Mouse (Mus musculus): ENCODE data around the gene 4931422A03Rik. TPM values are rescaled to one million over a fixed set of nuclear protein-coding genes. Genes with fewer than 3 reads are reported as not detected.
"Not testable (repeated sequence)": the region's sequence is repeated elsewhere in the genome, so short reads cannot be mapped to it uniquely, and the experiment has no call there.

Gene 4931422A03Rik
- total RNA-seq, 2 experiments from 2014 or later: not detected

GRCm38 (mm10) chr2:104030381-104030780 lies 2.2 kb upstream of the 4931422A03Rik start:
- intact Hi-C loops (cut with DNase I): loop anchor here (10.0 kb wide), 2 partner anchors 64 to 554 kb away; partner anchors contain the start of gene Cd59a
- no peak for DNase-seq

DNA sequence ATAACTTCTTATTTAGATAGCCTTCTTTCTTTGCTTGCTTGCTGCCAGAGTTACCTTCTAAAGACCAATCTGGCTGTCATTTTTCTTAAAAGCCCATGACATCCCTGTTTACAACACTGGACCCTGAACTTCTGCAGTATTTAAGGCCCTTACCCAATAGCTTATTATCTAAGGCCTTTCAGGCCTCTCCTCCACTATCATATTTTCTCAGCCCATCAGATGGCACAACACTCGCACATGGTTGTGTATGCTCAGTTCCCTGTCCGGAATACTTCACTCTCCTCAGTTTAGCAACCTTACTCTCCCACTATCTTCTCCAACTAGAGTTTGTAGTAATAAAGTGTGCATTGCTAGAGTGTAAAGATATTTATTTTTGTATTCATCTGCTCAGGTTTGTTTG lies 913 bp upstream of the 4931422A03Rik start:
- intact Hi-C loops (cut with DNase I): no loop called here
- DNase-seq: no peak

GRCm38 (mm10) chr2:104027458-104028138 lies 563 bp downstream of the 4931422A03Rik start, which contains the start of gene Fbxo3:
TSS of gene Fbxo3 (plus strand) at chr2:104027721.
- intact Hi-C loops (cut with DNase I): no loop called here
- DNase-seq: peak; percentile 86 to 90

- intact Hi-C loops (cut with DNase I): no loop called here
Measured at GRCm38 (mm10) chr2:104024656-104025055, 3.5 kb downstream of the 4931422A03Rik start.

GRCm38 (mm10) chr2:104023096-104023495 lies 5.1 kb downstream of the 4931422A03Rik start:
- DNase-seq: no peak
- intact Hi-C loops (cut with DNase I): no loop called here

More at GRCm38 (mm10) chr2:104024656-104025055, 3.5 kb downstream of the 4931422A03Rik start:
- no peak for DNase-seq

DNA sequence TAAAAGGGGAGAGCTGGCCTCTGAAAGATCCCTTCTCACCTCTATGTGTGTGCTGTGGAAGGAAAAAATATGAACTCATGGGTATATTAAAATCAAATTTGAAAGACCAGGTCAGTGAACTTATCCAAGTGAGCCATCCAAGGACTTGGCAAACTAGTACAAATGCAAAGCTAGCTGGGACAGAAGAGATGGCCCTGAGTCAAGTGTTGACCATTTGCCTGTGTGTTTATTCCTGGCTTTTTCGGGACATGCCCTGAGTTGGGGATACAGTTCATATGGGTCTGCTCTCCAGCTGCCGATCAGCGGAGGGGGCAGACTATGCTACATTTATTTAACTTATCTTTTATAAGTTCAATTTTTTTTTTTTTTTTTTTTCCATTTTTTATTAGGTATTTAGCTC lies 19.3 kb downstream of the 4931422A03Rik start:
- DNase-seq; intact Hi-C loops (cut with DNase I): not testable (repeated sequence)

DNA sequence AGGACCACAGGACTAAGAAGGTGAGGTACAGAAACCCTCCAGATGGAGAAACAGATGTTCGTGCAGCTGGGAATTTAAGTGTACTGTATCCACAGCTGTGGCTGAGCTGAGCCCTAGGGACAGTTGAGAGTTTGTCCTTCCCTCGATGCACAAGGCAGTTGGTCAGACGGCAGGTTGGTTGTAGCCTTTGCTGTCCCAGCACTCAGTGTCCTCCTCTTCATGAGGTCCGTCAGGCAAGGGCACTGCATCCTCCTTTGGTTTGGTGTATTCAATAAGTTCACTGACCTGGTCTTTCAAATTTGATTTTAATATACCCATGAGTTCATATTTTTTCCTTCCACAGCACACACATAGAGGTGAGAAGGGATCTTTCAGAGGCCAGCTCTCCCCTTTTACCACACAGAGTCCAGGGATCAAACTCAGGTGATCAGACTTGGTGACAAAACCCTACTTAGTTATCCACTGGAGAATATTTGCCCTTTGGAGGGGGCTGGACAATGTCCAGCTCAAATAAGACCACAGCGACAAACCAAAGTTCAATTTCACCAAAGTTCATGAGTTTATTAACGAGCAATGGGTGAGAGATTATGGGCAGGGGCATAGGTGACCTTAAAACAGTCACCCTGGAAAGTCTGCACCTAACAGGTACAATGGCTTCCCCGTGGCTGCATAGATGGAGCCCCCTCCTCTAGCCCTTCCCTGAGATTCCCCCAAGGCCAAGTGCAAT lies 20.2 kb downstream of the 4931422A03Rik start:
- intact Hi-C loops (cut with DNase I): no loop called here
- DNase-seq: no peak

- DNase-seq: peak; percentile 36 to 61
Measured at GRCm38 (mm10) chr2:104002711-104003413, 25.3 kb downstream of the 4931422A03Rik start.

DNA sequence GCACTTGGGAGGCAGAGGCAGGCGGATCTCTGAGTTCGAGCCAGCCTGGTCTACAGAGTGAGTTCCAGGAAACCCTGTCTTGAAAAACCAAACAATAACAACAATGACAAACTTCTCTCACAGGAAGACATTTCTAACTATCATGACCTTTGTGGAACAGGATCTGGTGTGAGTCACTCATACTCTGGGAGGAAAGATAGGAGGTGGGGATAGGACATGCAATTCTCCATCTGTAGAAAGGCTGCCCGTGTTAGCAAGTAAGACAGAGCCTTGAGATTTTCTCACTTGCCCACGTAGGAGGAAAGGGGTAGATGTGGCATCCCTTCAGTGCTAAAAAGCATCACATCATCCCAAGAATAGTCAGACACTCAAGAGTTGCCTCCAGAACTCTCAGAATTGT lies 26.3 kb downstream of the 4931422A03Rik start:
- intact Hi-C loops (cut with DNase I): no loop called here
- DNase-seq: no peak

More at GRCm38 (mm10) chr2:104002711-104003413, 25.3 kb downstream of the 4931422A03Rik start:
- intact Hi-C loops (cut with DNase I): no loop called here

GRCm38 (mm10) chr2:104001076-104001475 lies 27.1 kb downstream of the 4931422A03Rik start:
- DNase-seq: peak in 1 of 2 experiments; percentile 16
- intact Hi-C loops (cut with DNase I): no loop called here

DNA sequence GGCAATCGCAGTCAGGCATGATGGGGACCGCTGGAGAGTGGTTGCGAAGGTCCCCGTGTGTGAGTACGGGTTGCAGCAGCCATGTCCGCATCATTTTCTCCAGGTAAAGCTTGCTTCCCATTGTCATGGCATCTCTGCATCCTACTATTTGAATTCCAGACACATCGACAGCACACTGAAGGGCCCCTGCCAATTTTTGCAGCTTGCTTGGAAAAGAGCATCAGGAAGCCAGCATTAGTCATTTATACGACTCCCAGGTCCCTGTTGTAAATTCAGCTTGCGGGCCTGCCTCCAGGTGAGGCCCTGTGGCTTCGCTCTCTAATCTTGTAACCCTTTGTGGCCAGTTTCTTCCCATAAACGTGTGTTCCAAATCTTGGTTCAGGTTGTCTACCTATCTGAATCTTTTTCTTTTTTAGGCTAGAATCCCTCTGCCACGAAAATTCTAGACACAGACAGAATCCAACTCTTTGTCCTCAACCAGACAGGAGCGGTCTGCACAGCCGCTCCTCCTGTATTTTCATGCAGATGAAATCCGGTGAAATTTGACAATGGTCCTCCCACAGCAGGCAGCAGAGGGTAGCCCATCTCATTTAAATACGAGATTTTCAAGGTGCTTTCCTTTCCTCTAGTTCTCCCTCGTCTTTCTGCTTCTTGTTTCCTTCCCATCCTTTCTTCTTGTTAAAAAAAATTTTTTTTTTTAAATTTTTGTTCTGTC lies 35.4 kb downstream of the 4931422A03Rik start:
- DNase-seq: no peak
- intact Hi-C loops (cut with DNase I): no loop called here

GRCm38 (mm10) chr2:103992162-103992561 lies 36.0 kb downstream of the 4931422A03Rik start:
- DNase-seq: no peak
- intact Hi-C loops (cut with DNase I): no loop called here

GRCm38 (mm10) chr2:103991303-103991702 lies 36.9 kb downstream of the 4931422A03Rik start:
- no peak for DNase-seq
- intact Hi-C loops (cut with DNase I): no loop called here

DNA sequence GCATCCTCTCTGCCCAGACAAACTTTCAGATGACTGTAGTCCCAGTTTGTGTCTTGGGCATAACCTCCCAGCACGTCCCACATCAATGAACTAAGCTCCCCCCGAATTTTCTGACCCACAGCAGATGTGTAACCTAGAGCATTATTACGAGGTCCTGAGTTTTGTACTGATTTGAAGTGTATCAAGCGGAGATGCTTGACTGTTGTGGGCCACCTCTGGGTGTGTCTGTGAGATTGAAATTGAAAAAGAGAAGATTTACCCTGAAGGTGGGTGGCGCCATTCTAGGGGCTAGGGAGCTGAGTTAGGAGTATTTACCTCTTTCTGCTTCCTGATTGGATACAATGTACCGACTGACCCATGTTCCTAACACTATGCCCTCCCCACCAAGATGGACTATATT lies 38.4 kb downstream of the 4931422A03Rik start:
- no peak for DNase-seq
- intact Hi-C loops (cut with DNase I): no loop called here

- DNase-seq; intact Hi-C loops (cut with DNase I): not testable (repeated sequence)
Measured at GRCm38 (mm10) chr2:103987595-103987994, 40.6 kb downstream of the 4931422A03Rik start.

DNA sequence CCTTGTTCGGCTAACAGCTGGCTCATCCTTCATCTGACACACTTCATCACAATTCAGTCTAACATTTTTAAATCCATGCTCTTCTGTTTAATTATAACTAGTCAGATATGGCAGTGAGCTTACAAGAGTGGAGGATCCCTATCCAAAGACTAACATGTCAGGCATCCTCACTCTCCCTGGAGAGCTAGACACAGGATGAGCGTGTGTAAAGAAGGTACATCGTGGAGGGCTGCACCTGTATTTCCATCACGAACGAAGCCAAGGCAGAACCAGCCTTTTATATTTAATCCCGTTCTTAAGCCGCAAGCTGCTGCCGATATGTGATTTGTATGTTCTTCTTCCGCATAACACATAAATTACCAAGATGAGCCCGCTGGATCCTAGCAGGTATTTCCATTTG lies 45.0 kb downstream of the 4931422A03Rik start:
- intact Hi-C loops (cut with DNase I): loop anchor here (5.0 kb wide), 1 partner anchor 416 kb away; the partner anchor contains the start of gene Abtb2
- DNase-seq: no peak

DNA sequence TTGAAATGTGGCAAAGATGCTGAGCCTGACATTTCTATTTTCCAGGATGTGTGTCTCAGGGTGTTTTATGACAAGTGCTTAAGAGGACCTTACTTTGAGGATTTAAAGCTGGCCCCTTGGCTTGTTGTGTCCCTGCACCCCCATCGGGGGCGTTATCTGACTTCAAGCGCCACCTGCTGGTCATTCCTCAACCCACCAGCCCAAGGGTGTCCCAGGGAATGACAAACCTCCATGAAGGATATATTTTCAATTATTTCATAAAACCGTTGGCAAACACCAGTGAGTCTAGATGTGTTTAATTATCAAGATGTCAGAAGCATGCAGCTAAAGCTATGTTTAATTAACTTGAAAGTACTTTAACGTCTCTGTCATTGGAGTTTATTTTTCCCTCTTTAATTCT lies 45.9 kb downstream of the 4931422A03Rik start:
- peak; percentile 86 to 91 for DNase-seq

GRCm38 (mm10) chr2:103977716-103978115 lies 50.4 kb downstream of the 4931422A03Rik start:
- intact Hi-C loops (cut with DNase I): no loop called here
- no peak for DNase-seq

More for the DNA sequence above, 45.9 kb downstream of the 4931422A03Rik start:
- intact Hi-C loops (cut with DNase I): loop anchor here (1.0 to 5.0 kb wide), 2 partner anchors 110 to 415 kb away; partner anchors contain the start of gene Abtb2

DNA sequence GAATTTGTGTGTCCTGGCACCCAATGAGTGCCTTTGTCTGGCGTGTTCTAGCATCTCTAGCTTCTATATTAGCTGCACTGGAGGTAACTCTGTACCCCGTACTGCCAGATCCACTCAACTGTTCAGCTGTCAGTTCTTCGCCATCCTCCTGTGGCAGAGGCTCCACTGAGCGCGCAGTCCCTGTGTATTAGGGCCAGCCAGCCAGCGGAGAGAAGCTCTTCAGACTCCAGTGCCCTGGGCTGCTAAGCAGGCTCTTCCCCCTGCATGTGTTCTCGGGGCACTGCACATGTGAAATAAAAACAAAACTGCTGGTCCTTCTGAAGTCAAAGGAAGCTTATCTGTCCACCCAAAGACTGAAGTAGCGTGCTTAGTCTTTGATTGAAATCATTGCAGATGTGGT lies 50.9 kb downstream of the 4931422A03Rik start:
- no peak for DNase-seq
- intact Hi-C loops (cut with DNase I): no loop called here

GRCm38 (mm10) chr2:103975904-103976303 lies 52.3 kb downstream of the 4931422A03Rik start:
- intact Hi-C loops (cut with DNase I): no loop called here
- DNase-seq: no peak
